Mouse (Mus musculus) adrenal gland, adult 8-10 months (tissue): Measurements from ENCODE around the gene M6pr. TPM values are rescaled to one million over a fixed set of nuclear protein-coding genes. Genes with fewer than 3 reads are reported as not detected.

ENCODE experiments used
- DNase-seq: peaks from one replicate; pipeline ENCODE4 v3.0.0; 2022
- total RNA-seq, 4 experiments: library from RNA; stranded (reverse); gene quantifications; 2 replicates each; pipeline ENCODE4 v1.2.4; 2022

Gene M6pr
- total RNA-seq: 100 to 1,000 TPM; 149 to 174 (median 167) TPM

DNA sequence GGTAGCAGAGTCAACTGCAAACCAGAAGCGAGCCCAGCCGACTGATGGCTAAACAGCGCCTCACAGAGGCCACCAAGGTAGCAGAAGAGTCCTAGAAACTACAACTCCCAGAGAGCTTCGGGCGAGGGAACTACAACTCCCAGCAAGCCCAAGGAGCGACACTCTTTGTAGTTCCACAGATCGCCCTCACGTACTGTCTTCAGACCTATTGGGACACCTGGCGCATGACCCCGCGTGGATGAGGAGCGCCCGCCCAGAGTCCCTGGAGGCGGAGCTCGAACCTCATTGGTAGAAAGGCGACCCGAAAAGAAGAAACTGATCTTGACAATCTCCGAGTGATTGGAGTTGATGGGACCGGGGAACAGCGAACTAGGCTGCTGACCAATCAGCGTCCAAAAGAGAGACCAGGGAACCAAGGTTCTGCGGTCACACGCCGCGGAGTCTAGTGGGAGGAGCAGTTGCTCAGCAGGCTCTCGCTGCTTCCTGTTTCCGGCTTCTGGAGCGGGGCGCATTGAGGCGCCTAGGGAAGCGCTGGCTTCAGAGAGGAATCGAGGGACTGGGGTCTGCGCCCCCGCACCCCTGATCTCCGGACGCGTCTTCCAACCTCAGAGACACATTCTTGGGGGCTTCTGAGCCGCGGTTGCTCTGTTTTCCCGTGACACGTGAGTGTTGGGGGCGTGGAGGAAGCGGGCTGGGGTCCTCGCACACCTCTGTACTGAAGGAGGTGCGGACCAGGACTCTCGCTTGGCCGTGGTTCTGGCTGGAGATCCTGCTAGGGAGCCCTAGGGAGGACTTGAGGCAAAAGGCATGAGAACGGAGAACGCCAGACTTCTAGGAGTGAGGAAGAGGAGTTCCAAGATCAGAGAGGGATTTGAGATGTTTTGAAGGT lies at the start of gene M6pr:
M6pr (plus strand) TSS at position 216 of the 889 bp plus-strand sequence.
- DNase-seq: peak; percentile 98

DNA sequence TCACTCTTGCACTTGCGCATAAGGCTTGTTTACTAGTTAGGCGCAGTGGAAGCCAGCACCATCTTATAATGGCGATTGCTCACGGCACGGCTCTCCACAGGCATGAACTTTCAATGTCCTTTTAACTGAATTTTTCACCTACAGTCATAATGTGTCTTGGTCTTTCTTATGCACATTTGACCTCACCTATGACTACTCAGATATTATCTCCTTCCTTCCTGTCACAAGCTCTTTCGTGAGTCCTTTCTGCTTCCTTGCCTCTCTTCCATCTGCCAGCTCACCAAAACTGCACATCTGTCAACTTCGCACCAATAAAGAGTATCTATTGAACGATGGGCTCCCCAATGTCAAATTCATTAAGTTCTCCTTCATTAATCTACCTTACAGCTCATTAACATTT lies 46.0 kb upstream of the M6pr start:
- no peak for DNase-seq

DNA sequence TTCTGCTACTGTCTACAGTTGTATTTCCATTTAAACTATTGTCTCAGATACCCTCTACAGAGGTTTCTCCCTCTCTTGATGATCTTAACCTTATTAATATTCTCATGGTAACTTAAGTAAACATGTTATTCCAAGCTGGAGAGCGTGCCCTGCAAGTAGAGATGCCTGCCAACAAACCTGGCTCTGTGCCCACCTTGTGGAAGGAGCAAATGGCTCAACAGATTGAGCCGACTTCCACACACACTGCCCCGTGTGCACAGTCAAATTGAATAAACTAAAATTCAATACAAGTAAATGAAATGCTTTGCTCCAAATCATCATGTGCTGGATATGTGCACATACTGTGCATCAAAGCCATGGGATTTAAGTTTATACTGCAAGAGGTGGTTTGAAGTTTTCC lies 40.0 kb upstream of the M6pr start:
- peak; percentile 23 for DNase-seq

DNA sequence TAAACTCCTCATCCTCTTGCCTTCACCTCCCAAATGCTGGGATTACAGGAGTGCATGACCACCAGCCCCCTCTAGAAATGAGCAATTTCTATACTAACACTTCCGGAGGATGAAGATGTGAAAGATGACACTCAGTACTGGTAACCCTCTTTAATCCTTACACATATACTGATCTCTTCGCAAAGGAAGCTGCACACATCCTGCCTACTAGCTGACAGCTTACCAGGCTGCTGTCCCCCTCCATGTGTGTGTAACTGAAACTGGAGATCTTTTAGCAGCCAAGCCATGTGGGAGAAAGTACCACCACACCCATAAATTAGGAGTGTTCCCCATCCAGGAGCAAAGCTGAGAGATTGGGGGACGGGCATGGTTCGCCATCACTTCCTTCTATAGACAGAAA lies 39.4 kb upstream of the M6pr start:
- no peak for DNase-seq

DNA sequence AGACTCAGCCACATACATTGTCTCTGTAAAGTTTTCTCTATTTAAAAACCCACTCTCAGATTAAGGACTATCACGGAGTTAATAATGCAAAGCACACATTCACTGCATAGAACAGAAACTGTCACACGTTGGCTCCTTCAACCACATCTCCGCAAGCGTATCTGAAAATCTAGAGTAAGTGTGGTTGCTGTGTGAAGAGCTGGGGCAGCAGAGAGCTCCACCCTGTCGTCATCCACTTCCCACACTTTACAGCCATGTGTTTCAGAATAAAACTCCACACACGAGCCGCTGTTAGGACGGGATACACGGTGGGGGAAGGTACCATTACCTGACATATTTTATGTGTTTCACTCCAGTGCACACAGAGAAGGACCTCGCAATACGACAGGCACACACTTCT lies 38.4 kb upstream of the M6pr start:
- DNase-seq: no peak

DNA sequence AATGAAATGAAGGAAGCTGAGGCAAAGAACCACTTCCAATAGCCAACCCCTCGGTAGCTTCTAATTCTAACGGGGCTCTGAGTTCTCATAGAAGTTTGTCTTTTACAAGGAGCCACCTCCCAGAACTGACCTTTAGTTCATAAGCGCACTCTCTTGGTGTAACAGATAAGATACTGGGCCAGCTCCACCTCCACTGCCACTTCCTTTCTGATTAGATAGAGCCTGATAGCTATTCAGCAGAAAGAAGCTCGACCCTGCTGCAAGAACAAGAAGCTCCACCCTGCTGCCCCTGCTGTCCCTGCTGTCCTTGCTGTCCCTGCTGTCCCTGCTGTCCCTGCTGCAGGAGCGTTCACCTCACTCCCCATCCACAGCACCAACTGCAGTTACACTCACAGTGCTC lies 34.0 kb upstream of the M6pr start:
- DNase-seq: no peak

DNA sequence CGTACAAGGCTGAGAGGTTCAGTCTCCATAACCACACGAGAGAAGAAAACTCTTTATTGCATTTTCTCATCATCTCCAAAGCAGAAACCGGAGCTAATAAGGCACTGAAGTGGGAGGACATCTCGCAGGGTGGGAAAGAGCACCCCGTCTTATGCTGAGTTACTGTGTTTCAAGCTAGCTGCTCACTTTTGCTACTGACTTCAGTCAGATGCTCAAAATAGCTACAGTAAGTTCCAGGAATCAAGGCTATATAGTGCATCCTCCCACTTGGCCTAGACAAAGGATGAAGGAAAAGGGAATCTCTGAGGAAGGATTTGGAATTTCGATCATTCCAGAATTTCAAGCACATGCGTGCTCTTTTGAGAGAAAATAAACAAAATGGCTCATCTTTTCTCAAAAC lies 32.0 kb upstream of the M6pr start:
- DNase-seq: no peak

DNA sequence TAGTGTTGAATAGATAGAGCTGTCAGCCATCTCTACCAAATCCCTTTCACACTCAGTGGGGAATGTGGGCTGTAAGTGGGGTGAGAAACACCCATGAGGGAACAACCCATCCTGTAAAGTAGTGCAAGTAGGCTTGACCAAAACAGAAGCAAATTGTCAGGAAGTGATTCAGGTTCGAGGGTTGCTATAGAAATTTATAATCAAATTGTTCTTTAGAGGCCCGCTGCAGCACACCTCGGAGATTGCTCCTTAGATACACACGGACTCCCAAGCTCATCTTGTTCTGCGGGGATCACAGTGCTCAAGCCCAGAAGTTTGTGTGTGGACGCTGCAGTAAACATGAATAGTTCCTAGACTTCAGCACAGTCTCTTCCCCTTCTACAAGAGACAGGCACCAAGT lies 25.7 kb upstream of the M6pr start, which contains the start of gene Klrg1:
Klrg1 (minus strand) TSS at position 101 of the 400 bp plus-strand sequence.
- no peak for DNase-seq

DNA sequence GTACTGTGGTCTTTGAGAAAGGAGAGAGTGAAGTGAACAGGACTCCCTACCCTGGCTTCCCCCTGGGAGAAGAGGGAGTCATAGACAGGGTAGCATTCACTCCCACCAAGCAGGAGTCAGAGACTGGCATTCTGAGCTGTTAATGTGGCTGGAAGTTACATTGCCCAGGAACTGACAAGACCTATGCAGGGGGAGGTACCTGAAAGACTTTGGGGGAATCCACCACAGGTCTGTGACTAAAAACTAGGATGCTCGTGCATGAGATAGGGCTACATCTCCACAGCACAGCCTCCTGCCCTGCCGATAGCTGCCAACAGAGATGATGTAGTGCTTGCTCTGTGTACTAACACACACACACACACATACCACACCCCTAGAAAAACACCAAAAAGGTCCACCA lies 25.1 kb upstream of the M6pr start:
- DNase-seq: no peak

DNA sequence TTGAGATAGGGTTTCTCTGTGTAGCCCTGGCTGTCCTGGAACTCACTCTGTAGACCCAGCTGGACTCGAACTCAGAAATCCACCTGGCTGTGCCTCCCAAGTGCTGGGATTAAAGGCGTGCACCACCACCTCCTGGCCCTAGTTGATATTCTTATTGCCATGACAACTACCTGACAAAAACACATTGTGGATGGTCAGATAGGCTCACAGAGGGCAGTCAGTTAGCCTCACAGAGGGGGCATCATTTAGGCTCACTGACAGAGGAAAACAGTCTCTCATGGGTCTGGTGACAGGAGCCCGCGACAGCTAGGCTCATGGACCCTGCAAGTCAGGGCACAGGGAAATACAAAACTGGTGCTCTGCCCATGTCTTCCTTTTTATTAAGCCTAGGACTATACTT lies 24.2 kb upstream of the M6pr start:
- DNase-seq: no peak

DNA sequence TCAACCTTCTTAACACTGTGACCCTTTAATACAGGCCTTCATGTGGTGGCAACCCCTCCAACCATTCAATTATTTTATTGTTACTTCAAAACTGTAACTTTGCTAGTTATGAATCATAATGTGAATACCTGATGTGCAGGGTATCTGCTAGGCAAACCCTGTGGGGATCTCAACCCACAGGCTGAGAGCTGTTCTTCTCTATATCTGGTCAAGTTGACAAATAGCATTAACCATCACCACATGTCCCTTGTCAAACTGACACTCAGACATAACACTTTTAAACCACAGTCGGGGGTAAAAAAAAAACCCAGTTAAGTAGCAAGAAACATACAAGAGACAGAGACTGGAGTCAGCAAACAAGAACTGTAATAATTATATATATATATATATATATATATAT lies 23.7 kb upstream of the M6pr start:
- DNase-seq: no peak

DNA sequence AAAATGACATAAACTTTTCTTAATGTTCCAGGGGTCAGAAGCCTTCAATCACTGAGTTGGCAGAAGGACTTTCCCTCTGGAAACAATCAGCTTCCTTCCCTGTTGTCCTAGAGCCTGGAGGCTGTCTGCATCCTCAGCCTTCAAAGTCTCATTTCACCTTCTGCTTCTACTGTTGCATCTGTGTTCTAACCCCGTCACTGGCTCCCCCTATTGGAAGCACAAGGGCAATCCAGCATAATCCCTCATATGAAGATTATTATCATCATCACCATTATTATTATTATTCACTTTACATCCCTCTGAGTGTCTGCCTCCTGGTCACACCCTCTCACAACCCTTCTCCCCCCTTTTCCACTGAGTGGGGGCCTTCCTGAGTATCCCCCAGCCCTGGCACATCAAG lies 20.3 kb upstream of the M6pr start:
- no peak for DNase-seq

DNA sequence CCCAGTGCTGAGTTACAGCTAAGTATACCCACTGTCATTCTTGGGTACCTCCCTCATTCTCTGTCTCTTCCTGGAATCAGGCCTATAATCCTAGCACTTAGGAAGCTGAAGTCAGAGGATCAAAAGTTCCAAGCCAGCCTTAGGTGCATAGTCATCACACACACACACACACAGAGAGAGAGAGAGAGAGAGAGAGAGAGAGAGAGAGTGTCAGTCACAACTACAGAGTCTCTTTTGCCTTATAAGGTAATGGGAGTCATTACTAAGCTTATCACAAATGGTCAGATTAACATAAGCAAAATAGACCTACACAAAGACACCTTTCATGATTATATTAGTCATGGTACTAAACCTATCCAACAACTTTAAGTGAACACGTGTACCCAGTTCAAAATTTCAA lies 19.2 kb upstream of the M6pr start:
- DNase-seq: no peak

DNA sequence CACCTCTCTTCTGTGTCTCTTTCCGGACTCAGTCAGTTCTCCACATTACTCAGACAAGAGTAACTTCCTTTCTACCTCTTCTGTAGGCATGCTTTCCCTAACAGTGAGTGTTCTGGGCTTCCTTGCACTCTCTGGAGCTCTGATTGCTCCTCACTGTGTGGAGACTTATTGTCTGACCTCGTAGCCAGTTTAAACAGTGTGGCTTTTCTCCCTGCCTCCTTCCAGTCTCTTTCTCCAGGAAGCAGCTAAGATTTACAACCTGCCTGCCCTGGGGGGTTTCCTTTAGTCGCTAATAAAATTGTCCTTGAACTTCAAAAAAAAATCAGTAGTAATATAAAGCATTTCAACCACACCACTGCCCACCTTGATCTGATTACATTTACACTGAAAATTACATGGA lies 18.3 kb upstream of the M6pr start:
- DNase-seq: no peak

DNA sequence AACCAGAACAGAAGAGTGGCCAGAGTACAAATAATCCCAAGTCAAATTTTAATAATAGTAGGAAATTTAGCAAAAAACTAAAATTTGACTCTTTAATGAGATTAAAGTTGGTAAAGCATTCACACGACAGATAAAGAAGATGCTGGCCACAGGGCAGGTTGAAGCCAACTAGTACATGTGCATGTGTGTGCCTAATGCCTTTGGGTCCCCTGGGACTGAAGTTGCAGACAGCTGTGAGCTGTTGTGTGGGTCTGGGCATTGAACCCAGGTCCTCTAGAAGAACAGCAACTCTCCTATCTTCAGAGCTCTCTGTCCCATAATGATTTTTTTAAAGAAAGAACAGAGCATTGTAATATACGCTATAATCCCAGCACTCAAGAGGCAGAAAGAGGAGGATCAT lies 17.3 kb upstream of the M6pr start:
- DNase-seq: no peak

DNA sequence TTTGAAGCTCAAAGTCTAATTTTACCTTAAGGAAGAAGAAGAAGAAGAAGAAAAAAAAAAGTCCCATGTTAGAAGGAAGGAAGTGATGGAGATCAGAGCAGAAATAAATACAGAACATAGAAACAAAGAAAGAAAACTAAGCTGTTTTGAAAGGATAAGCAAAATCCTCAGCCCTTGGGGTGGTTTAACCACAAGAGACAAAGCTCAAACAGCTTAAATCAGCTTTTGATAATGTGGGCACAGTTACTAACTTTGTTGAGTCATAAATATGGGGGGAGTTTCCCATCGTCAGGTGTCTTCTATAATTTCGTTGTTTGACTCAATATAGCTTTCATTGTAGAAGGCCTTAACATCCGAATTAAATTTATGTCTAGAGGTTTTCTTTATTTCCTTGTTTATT lies 16.8 kb upstream of the M6pr start:
- no peak for DNase-seq

DNA sequence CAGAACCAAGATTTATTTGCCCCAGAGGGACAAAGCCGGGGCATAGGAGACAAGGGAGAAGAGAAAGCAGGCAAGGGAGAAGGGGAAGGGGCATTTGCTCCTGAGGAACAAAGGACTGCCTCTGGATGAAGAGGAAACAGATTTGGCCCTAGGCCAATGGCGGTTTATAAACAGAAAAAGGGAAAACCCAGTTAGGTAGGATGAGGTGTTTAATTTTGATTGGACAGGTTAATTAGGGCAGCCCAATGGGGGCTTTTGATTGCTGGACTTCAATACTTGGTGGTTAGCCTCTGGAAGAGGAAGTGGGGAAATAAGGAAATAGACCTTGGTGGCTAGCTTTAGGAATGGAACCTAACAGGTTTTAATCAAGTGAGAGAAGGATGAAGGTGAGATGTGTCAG lies 16.3 kb upstream of the M6pr start:
- no peak for DNase-seq

DNA sequence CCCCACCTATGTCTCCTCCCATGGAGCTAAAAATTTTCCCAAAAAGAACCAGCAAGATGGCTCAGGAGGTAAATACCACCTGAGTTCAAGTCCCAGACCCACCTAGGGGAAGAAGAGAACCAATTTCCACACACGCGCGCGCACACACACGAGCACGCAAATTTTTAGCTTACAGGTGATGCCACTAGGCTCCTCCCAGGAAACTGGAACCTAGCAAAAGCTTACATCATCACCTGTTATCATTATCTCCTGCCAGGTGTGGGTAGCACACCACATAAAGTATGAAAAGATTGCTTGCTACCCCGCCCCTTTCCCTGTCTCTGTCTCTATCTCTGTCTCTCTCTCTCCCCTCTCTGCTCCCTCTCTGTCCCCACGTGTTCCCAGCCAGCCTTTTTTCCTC lies 15.4 kb upstream of the M6pr start:
- no peak for DNase-seq

DNA sequence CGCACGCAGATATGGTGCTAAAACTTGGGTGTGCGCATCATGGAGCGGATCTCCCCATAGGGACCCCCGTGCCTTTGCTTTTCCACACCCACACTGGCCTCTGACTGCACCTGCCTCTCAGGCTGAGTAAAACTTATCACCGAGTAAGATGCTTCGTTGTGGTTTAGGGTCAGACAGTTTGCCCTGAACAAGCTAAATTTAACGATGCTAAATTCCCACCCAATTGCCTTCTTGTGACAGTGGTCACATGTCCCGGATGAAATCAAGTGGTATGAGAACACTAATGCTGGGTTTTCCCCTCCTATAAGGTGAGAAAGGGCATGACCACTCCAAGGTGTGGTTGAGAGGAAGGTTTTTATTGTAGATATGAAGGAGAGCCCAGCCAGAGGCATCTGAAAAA lies 14.7 kb upstream of the M6pr start:
- no peak for DNase-seq

DNA sequence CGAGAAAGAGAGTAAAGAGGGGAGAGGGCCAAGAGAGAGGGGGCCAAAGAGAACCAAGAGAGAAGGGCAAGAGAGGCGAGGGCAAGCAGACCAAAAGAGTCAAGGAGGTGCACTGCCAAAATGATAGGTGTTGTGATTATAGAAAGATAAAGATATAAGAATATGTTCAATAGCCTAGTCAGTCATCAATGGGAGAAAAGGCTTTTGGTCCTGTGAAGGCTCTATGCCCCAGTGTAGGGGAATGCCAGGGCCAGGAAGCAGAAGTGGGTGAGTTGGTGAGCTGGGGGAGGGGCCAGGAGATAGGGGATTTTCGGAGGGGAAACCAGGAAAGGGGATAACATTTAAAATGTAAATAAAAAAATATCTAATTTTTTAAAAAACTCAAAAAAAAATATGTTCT lies 14.2 kb upstream of the M6pr start:
- no peak for DNase-seq

DNA sequence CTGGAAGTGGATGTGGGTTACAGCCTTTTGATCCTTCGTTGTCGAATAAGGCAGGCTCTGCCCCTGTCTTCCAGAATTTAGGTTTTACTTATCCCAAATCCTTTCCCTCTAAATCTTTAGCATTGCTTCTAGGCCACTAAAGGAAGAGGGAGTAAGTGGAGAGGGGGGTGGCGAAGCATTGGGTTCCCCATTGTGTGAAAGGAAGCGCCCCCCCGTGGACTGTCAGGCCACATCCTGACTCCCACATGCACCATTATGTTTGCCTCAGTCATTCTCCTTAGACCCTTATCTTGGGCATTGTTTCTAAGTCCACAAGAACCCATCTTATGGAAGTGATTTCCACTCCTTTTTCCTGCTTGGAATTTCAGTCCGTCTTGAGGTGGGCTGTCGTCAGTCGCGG lies 13.3 kb upstream of the M6pr start:
- no peak for DNase-seq

DNA sequence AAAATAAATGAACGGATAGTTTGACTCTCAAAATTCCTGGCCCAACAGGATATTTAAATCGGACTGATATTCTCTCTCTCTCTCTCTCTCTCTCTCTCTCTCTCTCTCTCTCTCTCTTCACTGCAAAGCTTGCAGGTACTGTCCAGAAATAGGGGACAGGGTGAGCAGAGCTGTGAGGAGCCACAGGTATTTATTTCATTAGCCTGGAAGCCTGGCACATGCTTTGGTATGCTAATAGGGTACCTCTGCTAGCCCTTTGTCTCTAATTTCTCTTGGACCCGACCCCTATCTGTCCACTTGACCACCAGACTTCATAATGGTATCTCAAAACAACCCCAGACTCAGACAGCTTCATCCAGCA lies 11.6 kb upstream of the M6pr start:
- DNase-seq: no peak

DNA sequence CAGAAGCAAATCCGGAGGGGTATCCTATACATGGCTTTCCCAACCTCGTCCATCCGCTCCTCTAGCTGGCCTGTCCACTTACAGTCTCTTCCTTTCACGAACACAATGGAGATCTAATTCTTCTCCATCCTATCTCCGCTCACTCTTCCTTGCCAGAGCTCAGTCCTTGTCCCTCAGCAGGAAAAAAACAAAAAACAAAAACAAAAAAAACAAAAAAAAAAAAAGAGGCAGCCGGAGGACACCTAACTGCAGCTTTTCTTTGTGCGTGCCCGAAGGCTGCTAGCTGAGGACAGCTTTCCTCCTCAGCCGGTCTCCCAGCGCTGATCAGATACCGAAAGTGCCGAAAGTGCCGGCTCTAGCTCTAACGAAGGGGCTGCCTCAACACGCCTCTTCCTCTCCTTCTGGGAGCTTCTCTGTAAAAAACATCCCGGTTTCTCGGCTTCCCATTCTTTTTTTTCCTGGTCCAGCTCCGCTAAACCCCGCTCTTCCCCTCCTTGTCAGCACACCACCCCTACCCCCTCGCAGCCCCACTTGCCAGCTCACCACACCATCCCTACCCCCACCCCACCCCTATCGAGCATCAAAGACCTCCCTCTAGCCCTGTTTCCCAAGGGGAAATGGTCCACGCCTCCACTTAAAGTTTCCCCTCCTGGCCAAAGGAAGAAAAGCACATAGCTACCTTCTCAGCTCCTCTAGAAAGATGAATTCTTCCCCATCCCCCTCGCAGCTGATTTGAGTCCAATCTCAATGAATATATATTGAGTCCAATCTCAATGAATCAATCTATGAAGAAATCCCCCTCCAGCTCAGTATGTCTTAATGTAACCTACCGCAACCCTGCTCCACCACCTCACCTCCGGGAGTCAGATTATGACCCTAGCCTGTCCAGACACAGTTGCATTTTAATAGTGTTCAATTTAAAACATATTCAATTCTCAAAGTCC lies 11.0 kb upstream of the M6pr start:
- DNase-seq: no peak

DNA sequence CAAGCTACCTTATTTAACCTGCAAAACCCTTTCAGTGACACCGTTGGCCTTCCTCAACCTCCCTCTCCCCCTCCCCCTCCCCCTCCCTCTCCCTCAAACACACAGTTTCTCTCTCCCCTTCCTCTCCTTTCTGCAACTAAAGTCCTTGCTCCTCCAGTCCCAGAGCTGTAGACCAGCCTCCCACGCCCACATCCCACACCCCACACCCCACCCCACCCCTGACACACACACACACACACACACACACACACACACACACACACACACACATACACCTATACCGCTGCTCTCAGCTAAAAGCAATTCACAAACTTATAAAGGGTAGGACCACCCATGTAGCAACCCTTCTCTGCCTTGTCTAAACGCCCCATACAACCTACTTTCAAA lies 10.3 kb upstream of the M6pr start:
- DNase-seq: no peak
